Mouse (Mus musculus): Measurements from ENCODE around the gene Ncf4. TPM values are rescaled to one million over a fixed set of nuclear protein-coding genes. Genes with fewer than 3 reads are reported as not detected.
A peak's percentile ranks its signal among the peaks of the same experiment; 100 is the strongest.
"Not testable (repeated sequence)": the region's sequence is repeated elsewhere in the genome, so short reads cannot be mapped to it uniquely, and the experiment has no call there.

Gene Ncf4
- total RNA-seq, 2 experiments from 2014 or later, result 0.81 to 1.5 TPM

DNA sequence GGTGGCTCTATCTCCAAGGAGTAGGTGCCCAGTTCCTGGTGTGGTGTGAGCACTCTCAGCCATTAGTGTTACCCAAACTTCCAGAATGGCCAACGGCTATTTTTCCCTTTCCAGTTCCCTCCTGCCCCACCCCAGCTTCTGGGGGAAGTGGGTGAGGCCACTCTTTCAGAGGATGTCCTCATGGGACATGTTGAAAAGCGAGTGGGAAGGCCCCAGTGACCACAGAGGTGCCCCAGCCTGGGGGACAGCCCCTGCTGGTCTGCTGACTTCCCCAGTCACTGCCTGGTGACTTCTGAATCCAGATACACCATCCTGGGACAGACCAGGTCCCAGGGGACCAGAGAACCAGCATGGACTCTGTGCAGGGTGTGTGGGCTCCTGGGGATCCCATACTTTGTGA lies 3.1 kb downstream of the Ncf4 start:
- DNase-seq, result no peak
- intact Hi-C loops (cut with DNase I), result no loop called here

DNA sequence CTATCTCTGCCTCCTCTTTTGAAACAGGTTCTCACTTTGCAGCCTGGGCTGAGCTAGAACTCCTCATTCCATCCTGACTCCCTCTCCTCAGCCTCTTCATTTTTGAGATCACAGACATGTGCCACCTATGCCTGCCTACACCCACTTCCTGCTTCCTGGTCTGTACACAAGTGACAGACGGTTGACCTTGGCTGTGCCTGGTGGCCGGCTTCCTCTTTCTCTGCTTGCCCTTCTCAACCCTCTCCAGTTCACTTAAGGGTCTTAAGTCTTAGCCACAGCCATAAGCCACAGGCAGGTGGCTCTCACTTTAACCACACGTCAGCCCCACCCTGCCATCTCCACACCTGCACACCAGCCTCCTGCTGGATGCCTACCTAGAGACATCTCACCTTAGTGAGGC lies 3.8 kb downstream of the Ncf4 start:
- intact Hi-C loops (cut with DNase I), result no loop called here
- no peak for DNase-seq

DNA sequence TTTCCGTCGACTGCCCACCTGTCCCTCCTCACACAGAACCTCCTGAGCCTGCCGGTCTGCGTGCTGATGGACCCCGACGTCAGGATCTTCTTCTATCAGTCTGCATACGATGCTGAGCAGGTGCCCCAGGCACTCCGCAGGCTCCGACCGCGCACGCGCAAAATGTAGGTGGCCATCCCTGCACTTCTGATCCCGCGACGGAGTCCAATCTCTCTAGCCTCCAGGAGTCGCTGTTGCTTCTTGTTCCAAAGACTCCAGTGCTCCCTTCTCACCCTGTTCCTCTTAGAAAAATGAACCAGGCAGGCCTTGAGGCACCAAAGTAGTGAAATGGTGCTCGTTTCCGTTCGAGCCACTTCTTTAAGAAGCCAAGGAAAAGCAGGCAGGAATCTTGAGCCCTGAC lies 10.2 kb downstream of the Ncf4 start:
- DNase-seq, result peak; percentile 80
- intact Hi-C loops (cut with DNase I), result loop anchor here (5.0 kb wide), 2 partner anchors 68 to 168 kb away; no protein-coding TSS in a partner anchor

DNA sequence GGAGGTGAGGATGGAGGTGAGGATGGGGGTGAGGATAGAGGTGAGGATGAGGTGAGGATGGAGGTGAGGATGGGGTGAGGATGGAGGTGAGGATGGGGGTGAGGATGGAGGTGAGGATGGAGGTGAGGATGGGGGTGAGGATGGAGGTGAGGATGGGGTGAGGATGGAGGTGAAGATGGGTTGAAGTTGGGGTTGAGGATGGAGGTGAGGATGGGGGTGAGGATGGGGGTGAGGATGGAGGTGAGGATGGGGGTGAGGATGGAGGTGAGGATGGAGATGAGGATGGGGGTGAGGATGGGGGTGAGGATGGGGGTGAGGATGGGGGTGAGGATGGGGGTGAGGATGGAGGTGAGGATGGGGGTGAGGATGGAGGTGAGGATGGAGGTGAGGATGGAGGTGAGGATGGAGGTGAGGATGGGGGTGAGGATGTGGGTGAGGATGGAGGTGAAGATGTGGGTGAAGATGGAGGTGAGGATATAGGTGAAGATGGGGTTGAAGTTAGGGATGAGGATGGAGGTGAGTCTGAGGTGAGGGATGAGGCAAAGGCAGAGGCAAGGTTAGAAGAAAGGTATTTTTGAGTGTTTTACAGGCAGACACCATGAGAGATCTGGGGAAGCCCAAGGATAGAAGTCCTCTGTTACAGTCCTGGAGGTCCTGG lies 12.1 kb downstream of the Ncf4 start:
- intact Hi-C loops (cut with DNase I), result loop anchor here (5.0 kb wide), 2 partner anchors 66 to 166 kb away; no protein-coding TSS in a partner anchor
- not testable (repeated sequence) for DNase-seq

DNA sequence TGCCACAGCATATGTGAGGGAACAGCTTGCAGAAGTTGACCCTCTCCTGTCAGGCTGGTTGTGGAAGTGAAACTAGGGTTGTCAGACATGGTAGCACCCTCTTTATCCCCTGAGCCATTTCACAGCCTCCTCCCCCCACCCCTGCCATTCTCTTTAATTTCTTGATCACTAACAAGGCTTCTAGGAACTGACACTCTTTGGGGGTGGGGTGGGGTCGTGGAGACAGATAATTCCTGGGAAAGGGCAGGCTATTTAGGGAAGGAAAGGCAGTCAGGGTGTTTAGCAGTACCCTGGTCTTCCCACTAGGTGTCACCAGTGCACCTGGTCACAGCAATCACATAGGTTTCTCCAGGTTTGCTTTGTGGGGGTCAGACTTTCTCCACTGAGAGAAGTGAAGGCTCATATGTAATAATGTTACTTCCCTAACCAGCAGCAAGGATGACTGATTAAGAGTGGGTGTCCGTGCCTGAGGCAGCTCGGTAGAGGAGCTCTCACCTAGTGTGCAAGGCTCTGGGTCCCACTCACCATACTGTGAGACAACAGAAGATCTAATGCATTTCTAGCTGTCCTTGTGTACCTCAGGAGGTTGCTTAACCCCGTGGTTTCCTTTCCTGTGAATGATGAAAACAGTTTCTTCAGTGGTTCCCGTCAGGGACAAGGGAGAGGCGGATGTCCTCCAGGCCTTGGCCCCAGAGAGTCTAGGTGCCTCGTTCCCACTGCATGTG lies 12.9 kb downstream of the Ncf4 start:
- peak; percentile 72 for DNase-seq
- intact Hi-C loops (cut with DNase I), result loop anchor here (5.0 kb wide), 2 partner anchors 65 to 165 kb away; no protein-coding TSS in a partner anchor

DNA sequence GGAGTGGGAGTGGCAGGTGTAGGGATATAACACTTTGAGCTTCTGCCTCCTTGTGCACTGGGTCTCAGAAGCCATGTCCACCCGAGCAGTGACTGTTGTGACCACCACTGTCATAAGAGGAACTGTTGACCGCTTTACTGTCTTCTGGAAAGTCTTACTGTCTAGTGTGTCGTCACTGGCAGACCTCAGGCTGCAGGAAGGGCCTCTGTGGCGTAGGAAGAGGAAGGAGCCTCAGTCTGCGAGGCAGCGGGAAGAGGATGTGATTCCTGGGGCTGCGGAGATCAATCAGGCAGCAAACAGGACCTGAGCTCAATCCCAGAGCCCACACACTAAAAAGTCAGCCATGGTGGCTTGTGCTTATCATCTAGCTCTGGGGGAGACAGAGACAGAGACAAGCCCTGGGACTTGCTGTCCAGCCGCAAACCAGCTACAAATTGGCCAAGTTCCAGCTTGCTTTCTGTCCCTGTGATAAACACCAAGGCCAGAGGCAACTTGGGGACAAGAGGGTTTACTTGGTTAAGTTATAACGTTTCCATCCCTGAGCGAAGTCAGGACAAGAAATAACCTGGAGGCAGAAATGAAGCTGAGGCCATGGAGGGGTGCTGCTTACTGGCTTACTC lies 13.8 kb downstream of the Ncf4 start:
- intact Hi-C loops (cut with DNase I), result loop anchor here (5.0 kb wide), 2 partner anchors 64 to 164 kb away; no protein-coding TSS in a partner anchor
- DNase-seq, result no peak

DNA sequence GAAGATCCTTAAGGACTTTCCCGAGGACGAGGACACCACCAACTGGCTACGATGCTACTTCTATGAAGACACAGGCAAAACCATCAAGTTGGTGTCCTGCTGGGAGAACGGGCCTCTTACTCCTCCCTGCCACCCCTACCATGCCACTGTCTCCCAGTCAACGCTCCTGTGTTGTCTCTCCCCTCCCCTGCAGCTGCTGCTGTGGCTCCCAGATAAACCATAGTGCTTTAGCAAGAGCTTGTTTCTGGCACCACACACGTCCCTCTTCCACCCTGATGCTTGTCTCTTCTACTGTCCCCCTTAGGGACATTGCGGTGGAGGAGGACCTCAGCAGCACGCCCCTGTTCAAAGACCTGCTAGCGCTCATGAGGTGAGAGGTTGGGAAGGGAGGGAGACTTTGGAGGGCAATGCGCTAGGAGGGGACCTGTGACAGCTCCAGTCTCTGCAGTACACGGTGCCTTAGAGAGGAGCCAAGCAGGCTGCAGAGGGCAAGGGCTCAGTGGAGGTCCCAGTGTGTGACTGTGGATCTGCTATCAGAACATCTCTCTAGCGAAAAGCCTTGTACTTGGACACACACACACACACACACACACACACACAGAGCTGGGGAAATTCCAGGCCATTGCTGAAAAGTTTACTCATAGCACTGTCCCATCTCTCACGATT lies 16.2 kb downstream of the Ncf4 start:
- intact Hi-C loops (cut with DNase I), result no loop called here
- no peak for DNase-seq

DNA sequence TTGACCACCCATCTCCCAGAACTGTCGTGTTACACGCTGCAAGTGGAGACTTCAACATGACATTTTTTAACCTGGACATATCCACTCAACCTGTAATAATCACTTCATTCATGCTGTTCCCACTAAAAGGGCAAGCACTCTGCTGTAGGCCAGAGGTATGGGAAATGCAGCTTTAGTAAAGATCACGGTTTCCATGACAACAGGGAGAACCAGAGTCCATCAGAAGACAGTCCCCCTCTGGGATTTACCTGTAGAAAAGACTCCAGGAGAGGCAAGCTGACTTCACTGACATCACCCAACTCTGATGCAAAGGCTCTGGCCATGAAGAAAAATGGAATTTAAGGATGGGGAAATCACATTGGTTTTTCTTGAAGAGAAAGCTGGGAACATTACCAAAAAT lies 18.7 kb downstream of the Ncf4 start:
- intact Hi-C loops (cut with DNase I), result no loop called here
- no peak for DNase-seq

DNA sequence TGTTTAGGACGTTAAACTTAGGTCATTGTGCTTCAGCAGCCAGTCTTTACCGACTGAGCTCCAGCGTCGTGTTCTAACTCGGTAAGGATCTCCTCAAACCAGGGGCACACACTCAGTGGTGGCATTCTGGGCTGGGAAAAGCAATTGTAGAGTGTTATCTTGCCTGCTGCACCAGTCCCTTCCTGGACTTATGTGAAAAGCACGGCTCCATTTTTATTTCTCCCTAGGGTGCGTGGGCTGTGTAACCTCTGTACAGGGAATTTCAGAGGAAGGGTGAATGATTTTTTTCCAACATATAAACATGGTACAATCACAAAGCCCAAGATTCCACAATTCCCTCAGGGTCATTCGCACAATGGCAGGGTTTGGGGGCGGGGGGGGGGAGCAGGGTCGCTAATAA lies 22.8 kb downstream of the Ncf4 start:
- intact Hi-C loops (cut with DNase I), result no loop called here
- no peak for DNase-seq

DNA sequence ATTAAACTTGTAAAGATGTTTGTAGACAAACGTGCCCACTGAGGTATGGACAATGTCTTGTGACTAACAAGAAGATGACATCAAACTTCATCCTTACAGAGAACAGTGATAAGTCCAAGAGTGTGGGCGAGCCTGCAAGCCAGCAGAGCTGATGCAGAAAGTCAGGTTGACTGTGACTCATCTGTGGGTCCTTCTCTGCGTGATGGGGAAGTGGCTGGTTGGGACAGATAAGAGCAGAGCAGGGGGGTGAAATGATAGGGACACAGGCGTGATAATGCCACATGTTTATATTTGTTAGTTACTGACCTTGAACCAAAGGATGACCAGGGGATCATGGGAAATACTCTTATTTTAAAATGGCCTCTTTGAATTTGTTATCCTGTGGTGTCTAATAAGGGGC lies 23.3 kb downstream of the Ncf4 start:
- intact Hi-C loops (cut with DNase I), result no loop called here
- no peak for DNase-seq

DNA sequence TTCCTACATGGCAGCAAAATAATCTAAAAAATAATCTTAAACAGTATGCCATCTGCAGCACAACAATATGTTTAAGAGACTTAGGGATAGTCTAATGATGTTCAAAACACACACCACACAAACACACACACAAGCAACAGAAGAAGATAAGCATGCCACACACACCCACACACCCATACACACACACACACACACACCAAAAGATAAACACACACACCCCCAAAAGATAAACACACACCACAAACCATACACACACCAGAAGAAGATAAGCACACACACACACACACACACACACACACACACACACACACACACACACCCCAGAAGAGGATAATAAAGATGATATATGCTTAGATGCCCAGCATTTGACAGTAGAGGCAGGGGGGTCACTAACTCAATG lies 26.6 kb downstream of the Ncf4 start:
- DNase-seq, result no peak

DNA sequence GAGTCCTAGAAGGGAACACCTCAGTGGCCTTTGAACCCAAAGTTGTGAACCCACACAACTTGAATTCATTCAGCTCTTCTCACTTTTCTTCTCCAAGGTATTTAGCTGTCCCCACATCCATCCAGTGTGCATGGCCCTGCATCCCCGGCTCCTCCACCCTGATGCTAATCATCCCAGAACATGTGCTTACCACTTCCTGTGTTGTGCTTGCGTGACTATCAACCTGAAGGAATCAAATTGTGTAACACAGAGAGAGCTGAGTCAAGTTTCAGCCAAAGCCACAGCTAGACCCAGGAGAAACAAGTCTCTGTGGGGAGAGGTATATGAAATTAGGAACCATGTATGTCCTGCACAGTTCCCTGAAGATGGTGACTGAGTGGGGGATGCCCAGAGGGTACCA lies 33.7 kb downstream of the Ncf4 start:
- DNase-seq, result no peak
- intact Hi-C loops (cut with DNase I), result no loop called here

More for the DNA sequence above, 26.6 kb downstream of the Ncf4 start:
- intact Hi-C loops (cut with DNase I), result no loop called here

DNA sequence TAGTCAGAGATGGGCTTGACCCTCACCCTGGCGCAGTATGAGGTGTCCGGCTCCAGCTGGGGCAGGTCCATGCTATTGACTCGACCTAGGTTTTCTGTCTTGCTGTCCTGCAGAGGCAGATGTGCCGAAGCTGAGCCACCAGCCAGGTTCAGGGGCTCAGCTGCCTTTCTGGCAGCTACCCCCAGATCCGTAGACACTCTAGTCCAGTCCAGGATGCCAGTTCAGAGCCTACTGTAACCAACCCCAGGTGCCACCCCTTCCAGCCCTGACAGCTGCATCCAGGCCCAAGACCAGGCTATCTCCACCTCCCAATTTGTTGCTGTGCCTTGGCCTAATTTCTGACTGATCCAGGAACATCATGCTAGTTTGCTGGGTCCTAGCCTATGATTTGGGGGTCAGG lies 43.3 kb downstream of the Ncf4 start:
- intact Hi-C loops (cut with DNase I), result no loop called here
- DNase-seq, result no peak

DNA sequence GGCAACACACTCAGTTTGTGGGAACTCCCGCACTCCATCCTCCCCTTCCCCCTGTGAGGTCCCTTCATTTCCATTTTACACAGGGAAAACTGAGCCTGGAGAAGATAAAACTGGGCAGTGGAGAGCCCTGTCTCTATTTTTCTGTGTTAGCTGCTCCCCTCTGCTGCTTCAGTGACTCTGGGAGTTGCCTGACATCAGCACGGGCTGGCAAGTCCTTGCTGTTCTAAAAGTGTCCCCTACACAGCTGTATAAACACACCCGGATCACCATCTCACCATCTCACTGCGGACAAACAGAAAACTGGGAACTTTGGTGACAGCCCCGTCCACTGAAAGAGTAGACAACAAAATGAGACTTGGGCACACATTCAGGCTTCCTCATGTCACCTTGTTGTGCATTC lies 45.2 kb downstream of the Ncf4 start:
- intact Hi-C loops (cut with DNase I); DNase-seq: not testable (repeated sequence)

DNA sequence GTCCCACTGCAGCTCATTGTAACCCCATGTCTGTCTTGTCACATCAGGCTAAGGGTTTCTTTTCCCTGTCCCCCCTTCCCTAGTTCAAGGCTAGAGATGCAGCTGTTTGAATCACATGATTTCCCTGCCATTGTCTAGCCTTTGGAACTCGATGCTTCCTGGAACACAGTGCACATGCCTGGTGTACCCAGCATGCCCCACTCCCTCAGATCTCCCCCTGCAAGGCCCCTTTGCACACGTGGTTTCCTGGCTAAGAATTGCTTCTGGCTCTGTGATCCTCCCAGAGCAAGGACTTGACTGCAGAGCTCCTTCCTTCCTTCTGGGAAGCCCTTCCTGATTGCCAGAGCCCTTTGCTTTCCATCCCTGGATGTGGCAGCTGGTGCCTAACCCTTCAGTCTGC lies 48.6 kb downstream of the Ncf4 start:
- intact Hi-C loops (cut with DNase I); DNase-seq: not testable (repeated sequence)

DNA sequence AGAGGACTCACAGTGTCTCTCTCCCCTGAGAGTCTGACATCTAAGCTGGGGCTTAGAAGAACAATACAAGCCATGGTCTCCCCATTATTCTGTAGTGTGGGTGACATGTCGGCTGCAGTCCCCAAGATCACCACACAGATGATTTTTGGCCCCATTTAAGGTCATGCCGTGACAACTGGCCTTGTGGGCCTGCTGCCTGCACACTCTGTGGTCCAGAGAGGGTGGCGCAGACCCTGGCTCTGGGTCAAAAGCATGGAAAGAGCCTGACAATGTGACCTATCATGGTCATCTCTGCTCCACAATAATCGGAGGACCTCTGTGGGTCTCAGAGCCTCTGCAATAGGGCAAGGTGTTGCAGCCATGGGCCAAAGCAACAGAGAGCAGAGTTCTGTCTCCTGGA lies 49.1 kb downstream of the Ncf4 start:
- intact Hi-C loops (cut with DNase I), result no loop called here
- DNase-seq, result no peak

DNA sequence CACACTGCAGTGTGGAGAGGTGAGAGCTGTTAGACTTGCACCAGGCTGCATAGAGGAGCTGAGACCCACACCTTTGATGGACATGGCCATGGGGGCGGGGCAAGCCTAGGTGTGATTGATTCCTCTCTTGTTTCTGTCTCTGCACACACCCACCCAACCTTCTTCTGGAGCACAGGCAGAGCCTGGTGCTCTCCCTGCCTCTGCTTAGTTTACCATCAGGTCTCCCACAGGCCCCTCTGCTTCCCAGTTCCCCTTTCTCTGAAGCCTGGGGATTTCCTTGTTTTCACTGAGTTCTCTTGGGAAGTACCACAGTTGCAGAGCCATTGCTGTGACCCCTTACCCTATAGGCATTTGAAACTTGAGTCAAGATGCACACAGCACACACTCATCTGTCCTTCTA lies 54.0 kb downstream of the Ncf4 start:
- no peak for DNase-seq
- intact Hi-C loops (cut with DNase I), result no loop called here

DNA sequence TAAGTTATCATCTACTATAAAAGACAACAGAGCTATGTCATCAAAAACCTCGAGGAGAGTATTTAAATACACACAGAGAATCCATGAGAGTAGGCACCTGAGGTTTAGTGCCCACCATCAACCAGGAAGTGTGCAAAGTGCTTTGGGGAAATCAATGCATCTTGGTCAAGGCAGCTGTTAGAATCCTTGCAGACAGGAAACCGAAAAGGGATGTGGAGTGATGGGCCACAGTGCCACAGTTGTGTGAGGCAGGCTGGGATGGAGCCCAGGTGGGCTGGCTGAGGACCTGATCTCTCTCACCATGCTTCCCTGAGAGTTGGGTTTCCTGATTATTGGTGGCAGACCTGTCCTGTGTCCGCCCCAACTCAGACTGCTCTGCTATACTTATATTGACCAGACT lies 55.0 kb downstream of the Ncf4 start:
- intact Hi-C loops (cut with DNase I), result no loop called here
- no peak for DNase-seq

DNA sequence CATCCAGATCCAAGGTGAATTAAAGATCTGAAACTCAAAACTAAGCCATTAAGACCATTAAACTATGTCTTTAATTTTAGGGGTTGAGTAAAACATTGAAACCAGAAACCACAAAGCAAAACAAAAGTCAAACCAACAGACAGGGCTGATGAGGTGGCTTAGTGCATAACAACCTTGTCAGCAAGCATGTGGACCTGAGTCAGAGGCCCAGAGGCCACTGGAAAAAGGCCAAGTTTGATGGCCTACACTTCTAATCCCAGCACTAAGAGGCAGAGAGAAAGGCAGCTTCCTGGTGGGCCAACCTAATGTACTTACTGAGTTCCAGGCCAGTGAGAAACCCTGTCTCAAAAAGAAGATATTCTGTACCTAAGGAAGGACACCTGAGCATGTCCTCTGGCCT lies 56.2 kb downstream of the Ncf4 start:
- intact Hi-C loops (cut with DNase I), result no loop called here
- no peak for DNase-seq

DNA sequence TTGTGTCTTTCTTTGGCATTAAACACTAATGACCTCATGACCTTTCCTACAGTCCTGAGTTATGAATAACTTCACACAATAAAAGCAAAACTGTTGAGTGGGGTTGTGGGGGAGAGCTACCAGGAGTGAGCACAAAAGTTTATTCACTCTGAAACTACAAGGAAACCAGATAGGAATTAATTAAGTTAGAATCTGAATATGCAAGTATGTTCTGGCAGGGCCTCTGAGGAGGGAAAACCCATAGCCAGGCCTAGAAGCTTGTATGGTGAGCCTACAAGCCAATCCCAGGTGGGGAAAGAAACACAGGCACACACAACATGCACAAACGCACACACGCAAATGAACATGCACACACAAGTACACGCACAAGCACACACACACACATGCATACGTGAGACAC lies 58.1 kb downstream of the Ncf4 start:
- intact Hi-C loops (cut with DNase I), result no loop called here
- no peak for DNase-seq

DNA sequence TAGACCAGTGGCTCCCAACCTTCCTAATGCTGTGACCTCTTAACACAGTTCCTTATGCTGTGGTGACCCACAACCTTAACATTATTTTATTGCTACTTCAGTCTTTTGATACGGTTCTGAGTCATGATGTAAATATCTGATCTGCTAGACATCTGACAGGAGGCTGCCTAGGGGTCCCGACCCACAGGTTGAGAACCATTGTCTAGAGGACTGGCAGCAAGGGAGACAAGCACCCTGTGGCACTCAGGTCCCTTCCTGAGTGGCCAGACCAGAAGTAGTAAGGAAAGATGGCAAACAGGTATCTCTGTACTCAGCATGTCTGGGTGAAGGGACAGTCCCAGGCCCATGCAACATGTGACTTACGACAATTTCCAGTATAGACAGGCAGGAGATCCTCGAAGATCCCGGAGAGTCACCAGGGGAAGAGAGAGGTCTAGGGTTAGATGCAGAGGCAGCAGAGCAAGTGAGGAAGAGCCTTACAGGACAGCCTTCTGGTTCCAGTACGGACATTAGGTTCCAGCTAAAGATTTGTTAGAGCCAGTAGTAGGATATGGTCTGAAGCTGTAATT lies 59.1 kb downstream of the Ncf4 start:
- intact Hi-C loops (cut with DNase I), result no loop called here
- no peak for DNase-seq
